Mouse (Mus musculus) kidney, postnatal 25 days (tissue): ENCODE measurements at regions not wholly inside any gene's neighbourhood (a gene's known extent, or its start where the extent isn't known, plus 50 kb on each side); places are given as distances from the start of the nearest gene placed in this dataset.

ENCODE experiments used
- DNase-seq, 2 experiments: peaks; one replicate each; pipeline ENCODE4 v3.0.0; 2021; ENCODE audit warnings: mixed read lengths in 2 of 2

GRCm38 (mm10) chr3:38397615-38397956, 87.1 kb downstream of the Ankrd50 start:
- DNase-seq = no peak

GRCm38 (mm10) chr3:38396760-38397614, 87.7 kb downstream of the Ankrd50 start:
- DNase-seq = no peak

- no peak for DNase-seq
These were observed 90.3 kb downstream of the Ankrd50 start for GRCm38 (mm10) chr3:38394308-38394707.

- no peak for DNase-seq
These were observed 95.0 kb downstream of the Ankrd50 start for GRCm38 (mm10) chr3:38389647-38390046.

- no peak for DNase-seq
These were observed 95.7 kb downstream of the Ankrd50 start for GRCm38 (mm10) chr3:38388961-38389360.

DNA sequence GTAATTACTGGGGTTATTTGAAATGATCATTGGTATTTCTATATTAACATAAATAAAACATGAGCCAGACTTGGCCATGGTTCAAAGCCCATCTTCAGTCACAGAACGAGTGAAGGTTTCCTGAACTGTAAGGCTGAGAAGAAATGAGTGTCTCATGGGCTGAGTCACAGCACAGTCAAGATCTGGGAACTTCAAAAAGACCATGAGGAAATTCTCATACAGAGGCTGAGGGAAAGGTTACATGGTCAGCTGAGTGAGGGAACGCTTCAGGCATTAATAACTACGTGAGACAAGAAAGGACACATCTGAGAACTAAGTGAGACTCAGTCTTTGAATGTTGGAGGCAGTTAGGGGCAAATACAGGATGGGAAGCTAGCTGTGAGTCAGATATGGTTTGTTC, 101.9 kb downstream of the Ankrd50 start:
- DNase-seq = no peak

- DNase-seq = no peak
These were observed 103.0 kb downstream of the Ankrd50 start for GRCm38 (mm10) chr3:38381623-38382022.

- no peak for DNase-seq
These were observed 111.0 kb downstream of the Ankrd50 start for GRCm38 (mm10) chr3:38373690-38374089.

DNA sequence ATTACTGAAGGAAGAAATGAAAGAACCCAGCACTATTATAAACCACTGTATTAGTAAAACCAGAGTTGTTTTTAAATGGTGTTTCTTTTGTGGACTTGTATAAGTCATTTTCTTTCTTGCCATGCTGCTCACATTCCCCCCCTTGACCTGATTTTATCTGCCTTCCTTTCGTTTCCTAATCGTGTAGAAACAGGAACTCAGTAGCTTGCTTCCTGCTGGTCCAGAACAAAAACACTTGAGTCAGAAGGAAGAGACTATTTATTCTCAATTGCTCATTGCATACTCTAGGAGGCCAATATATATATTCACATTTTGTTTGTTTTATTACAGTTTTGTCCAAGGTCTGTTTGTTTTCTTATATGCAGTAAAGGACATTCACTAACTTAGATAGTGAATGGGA, 112.9 kb downstream of the Ankrd50 start:
- no peak for DNase-seq

GRCm38 (mm10) chr3:38363888-38364287, 120.8 kb downstream of the Ankrd50 start:
- DNase-seq = no peak

DNA sequence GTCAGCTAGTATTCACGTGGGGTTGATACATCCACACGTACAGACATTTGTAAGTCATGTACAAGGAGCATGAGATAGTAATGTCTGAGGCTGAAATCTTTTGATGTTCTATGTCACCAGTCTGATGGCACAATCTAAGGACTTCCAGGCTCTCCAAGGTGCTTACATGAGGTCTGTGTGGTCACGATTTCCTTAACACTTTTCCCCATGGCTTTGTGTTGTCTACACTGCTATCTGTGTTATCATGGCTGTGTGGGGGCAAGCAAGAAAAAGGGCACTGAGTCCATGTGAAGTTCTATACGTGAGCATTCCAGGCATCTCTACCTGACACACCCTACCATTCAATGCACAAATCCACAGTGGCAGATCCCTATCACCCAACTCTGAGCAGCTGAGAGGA, 123.2 kb downstream of the Ankrd50 start:
- no peak for DNase-seq

DNA sequence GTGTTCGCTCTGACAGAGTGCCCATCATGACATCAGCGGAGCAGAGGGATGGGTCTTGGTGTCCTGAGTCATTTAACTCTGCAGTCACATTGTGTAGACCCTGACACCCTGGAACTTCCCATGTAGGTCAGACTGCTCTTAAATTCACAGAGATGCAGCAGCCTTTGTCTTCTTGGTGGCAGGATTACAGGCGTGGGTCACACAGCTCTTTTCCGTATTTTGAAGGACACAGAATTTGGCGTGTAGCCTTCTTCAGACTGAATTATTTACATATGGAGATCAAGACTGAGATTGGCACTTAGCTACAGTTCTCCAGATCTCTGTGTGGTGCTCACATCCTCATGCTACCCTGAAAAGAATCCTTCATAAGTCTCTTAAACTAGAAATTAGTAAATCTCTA, 123.7 kb downstream of the Ankrd50 start:
- peak in 1 of 2 experiments; percentile 6 for DNase-seq

DNA sequence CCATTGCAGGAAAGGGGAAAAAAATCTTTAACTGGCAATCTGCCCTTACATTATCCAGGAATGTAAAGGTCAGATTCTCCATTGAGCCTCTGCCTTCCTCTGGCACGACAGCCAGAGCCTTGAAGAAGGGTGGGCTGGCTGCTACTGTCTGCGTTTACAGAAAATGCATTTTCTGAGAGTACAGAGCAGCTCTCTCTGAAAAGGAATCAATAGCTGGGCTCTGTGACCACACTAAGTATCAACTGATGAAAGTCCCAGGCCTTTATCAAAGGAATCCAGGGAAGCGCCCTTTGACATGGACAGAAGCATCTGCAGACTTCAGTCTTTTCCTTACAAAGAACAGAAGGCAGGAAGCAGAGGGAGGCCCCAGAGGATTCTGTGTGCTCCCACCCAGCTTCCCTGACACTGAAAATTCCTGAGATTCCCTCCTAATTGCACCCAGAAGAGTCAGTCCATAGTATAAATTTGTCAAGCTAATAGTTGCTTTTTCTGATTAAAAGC, 124.2 kb downstream of the Ankrd50 start:
- peak; percentile 10 to 31 for DNase-seq

DNA sequence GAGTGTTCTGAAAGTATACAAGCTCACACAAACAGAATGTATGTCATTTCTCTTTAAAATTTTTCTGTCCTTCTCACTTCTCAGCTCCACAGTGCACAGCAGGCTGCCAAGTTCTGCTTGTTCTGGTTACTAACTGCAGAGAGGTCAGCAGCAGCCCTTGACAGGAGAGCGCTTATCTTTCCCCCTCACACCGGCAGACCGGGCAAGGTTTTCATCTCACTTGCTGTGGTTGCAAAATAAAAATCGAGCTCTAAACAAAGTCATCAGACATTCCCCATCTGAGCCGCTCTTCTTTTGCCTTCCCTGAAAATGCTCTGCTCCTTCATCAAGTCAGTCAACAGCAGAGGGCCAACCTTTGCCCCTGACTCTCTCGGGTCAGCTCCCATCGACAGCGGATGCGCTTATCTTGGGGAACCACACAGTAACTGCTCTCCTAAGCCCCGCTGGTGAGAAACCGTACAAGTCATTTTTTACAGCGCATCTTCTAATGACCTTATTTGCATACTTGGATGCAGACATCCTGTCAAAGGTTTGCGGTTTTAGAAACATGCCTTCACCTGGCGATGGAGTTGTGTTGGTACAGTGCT, 126.6 kb downstream of the Ankrd50 start:
- no peak for DNase-seq

- no peak for DNase-seq
These were observed 140.4 kb downstream of the Ankrd50 start for GRCm38 (mm10) chr3:38344283-38344682.

GRCm38 (mm10) chr3:38341666-38342065, 143.0 kb downstream of the Ankrd50 start:
- no peak for DNase-seq

GRCm38 (mm10) chr3:38333321-38333910, 151.2 kb downstream of the Ankrd50 start:
- no peak for DNase-seq

DNA sequence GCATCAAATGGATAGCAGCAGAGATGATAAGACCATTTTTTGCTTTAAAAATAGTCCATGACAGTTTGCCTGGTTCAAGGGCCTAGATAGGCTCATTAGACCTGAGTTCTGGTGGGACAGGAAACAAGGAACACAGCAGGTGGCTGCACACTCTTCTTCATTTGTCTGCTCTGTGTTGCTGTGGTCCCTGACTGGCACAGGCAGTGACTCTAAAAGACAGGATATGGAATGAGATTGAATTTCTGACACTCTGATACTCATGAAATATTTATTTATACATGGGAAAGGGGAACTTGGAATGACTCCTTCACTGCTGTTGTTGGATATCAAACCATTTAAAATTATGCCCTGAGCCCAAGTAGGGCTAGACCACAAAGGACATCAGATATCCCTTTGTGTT, 153.5 kb downstream of the Ankrd50 start:
- no peak for DNase-seq

DNA sequence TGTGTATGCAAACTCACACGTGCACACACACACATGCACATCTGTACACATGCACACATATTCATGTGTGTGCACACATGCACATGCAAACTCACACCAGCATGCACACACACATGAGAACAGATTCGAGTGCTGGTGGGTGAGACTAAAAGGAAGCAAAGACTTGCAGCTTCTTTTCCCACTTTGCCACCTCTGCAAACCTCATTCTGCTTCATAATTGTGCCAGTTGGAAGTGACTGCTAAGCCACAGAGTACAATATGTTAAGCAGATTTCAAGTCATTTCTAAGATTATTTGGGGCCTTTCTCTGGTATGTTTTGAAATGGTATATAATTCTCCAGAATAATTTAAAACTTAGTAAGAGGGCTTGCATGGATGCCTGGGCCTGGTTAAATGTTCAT, 157.4 kb downstream of the Ankrd50 start:
- DNase-seq = no peak

DNA sequence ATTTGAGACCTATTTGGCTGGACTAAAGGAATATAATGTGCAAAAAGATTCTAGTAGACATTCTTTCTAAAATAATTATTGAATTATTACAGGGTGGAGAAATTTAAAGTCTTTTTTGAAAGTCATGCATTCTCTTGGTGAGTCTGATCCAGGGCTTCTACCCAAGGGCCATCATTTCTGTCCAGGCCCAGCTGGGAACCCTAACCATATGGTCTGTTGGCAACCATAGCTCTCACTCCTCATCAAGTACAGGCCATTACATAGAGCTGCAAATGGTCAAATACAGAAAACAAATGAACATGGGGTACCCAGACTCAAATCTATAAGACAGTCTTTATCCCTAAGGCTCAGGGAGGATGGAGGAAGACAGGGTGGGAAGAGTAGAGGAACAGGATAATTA, 158.4 kb downstream of the Ankrd50 start:
- DNase-seq = no peak

- no peak for DNase-seq
These were observed 160.0 kb downstream of the Ankrd50 start for GRCm38 (mm10) chr3:38324663-38325062.

GRCm38 (mm10) chr3:38322426-38322825, 162.2 kb downstream of the Ankrd50 start:
- peak; percentile 38 to 53 for DNase-seq

GRCm38 (mm10) chr3:38321620-38322019, 163.0 kb downstream of the Ankrd50 start:
- DNase-seq = no peak

DNA sequence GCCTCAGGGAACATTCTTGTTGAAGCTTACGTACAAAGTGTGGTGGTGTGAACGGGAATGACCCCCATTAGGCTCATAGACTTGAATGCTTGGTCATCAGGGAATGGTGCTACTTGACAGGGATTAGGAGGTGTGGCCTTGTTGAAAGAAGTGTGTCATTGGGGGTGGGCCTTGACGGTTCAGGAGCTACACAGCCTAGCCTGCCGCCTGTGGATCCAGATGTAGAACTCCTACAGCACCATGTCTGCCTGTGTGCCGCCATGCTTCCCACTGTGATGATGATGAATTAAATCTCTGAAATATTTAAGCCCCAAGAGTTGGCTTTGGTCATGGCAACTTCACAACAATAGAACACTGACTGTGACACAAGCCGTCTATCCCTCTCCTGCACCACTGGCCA, 163.6 kb downstream of the Ankrd50 start:
- DNase-seq = no peak
